8 mouse cellular contexts compared by ENCODE assay signal in genomic region chr5:8366771-8367613, GRCm38 (mm10). TPM values are rescaled to one million over a fixed set of nuclear protein-coding genes. Genes with fewer than 3 reads are reported as not detected.
DNase-seq lines count a peak whose midpoint lies in the region; ATAC-seq and TF ChIP-seq lines count a peak whose summit lies in the region.

No protein-coding gene starts in this region.

- H3K4me3 ChIP-seq in forebrain, embryonic 11.5 days (ENCODE audit: low read depth, low read length), result peak overlapping the region; percentile 68
- peak overlapping the region; percentile 82 for H3K4me3 ChIP-seq in layer of hippocampus, adult 2 months
- H3K4me3 ChIP-seq in midbrain, embryonic 13.5 days (replicated peaks), result peak overlapping the region; percentile 62

- WGBS in forebrain, embryonic 11.5 days, result 2% methylated on average over 24 of the region's 25 CpGs
- 1% methylated on average over 25 of the region's 25 CpGs for WGBS in midbrain, embryonic 13.5 days

- H3K9ac ChIP-seq in forebrain, embryonic 11.5 days (ENCODE audit: low read length), result peak overlapping the region; percentile 84
- peak overlapping the region; percentile 76 for H3K9ac ChIP-seq in midbrain, embryonic 13.5 days (replicated peaks)

- H3K36me3 ChIP-seq in forebrain, embryonic 11.5 days (ENCODE audit: control insufficient read depth, insufficient read depth, low read length), result no peaks in the 10 kb centered on the region
- H3K36me3 ChIP-seq in midbrain, embryonic 13.5 days, result peaks cover 5% of the 10 kb centered on the region; the same call in 1 of the 2 replicates

- no peak for TF ChIP-seq POLR2A in brain, embryonic 14.5 days (IDR thresholded peaks at IDR 0.05; ENCODE audit: borderline replicate concordance, extremely low read depth, insufficient read depth, insufficient read length, poor library complexity, severe bottlenecking)

- H3K4me1 ChIP-seq in forebrain, embryonic 11.5 days (replicated peaks; ENCODE audit: control insufficient read depth, insufficient read depth, low read length), result no peaks in the 10 kb centered on the region
- H3K4me1 ChIP-seq in midbrain, embryonic 13.5 days (replicated peaks), result peaks cover 7% of the 10 kb centered on the region; the same call in 1 of the 2 replicates

- H3K4me2 ChIP-seq in forebrain, embryonic 11.5 days (ENCODE audit: low read depth, low read length, severe bottlenecking), result peak overlapping the region; percentile 85
- peak overlapping the region; percentile 75 for H3K4me2 ChIP-seq in midbrain, embryonic 13.5 days (replicated peaks)

- peak; percentile 89 for DNase-seq in heart, adult 11 months
- DNase-seq in heart, postnatal 25 days (ENCODE audit: low spot score), result no peak
- DNase-seq in brain, embryonic 14.5 days (ENCODE audit: low read depth), result peak; percentile 76
- peak; percentile 60 for DNase-seq in forebrain, embryonic 11.5 days (ENCODE audit: low spot score)
- DNase-seq in layer of hippocampus, adult 2 months (ENCODE audit: low spot score in 2 of 2), result peak; percentile 43 to 47
- no peak for DNase-seq in thymus, postnatal 25 days

- H3K9me3 ChIP-seq in forebrain, embryonic 11.5 days (ENCODE audit: control insufficient read depth, low read length), result no peaks in the 10 kb centered on the region
- H3K9me3 ChIP-seq in midbrain, embryonic 13.5 days, result no peaks in the 10 kb centered on the region

- intact Hi-C loops in heart, postnatal 25 days (cut with DNase I), result loop anchor here (10.0 kb wide), 1 partner anchor 202 kb away; no protein-coding TSS in a partner anchor

- peak; percentile 53 for ATAC-seq in forebrain, embryonic 11.5 days (replicated peaks; ENCODE audit: low FRiP score)
- peak; percentile 62 for ATAC-seq in midbrain, embryonic 13.5 days
- no peak for ATAC-seq in megakaryocyte progenitor cell, adult 5-6 weeks (replicated peaks; ENCODE audit: poor library complexity)

- TF ChIP-seq CTCF in brain, embryonic 14.5 days (IDR thresholded peaks at IDR 0.05; ENCODE audit: borderline replicate concordance, extremely low read depth, insufficient read depth, insufficient read length), result no peak
- TF ChIP-seq CTCF in layer of hippocampus, adult 2 months (conservative IDR thresholded peaks at IDR 0.05), result no peak

- no peak overlapping the region for H3K27ac ChIP-seq in forebrain, embryonic 11.5 days (ENCODE audit: low read depth, low read length)
- H3K27ac ChIP-seq in layer of hippocampus, adult 2 months, result peak overlapping the region; percentile 96
- peak overlapping the region; percentile 86 for H3K27ac ChIP-seq in midbrain, embryonic 13.5 days

- no peaks in the 10 kb centered on the region for H3K27me3 ChIP-seq in forebrain, embryonic 11.5 days (ENCODE audit: control insufficient read depth, insufficient read depth, low read length)
- H3K27me3 ChIP-seq in midbrain, embryonic 13.5 days, result no peaks in the 10 kb centered on the region

RNA-seq across cellular contexts. Expression of gene Adam22, which starts 1.0 kb away (rescaled TPM):
- 1 to 10 TPM; 3.0 to 3.8 TPM for total RNA-seq in heart, postnatal 25 days (2021)
- polyA plus RNA-seq in brain, embryonic 14.5 days (2012; rRNA removed), result 23.3 and 29.8 TPM in 2 replicates
- polyA plus RNA-seq in forebrain, embryonic 11.5 days (2014; fragmentation: Nextera tagmentation; extraction: Ambion mirVana), result 15.5 and 16.3 TPM in 2 replicates
- total RNA-seq in layer of hippocampus, adult 2 months (2021), result 100 to 1,000 TPM; 162 to 174 TPM
- 28.5 and 29.2 TPM in 2 replicates for polyA plus RNA-seq in midbrain, embryonic 13.5 days (2015; fragmentation: Nextera tagmentation; extraction: Ambion mirVana)
- 0.34 and 2.6 TPM in 2 replicates for total RNA-seq in megakaryocyte progenitor cell, adult 5-6 weeks (2015)
- 0.33 and 1.6 TPM in 2 replicates for total RNA-seq in megakaryocyte progenitor cell, adult 5-6 weeks (2017)

RNA-seq across cellular contexts. Expression of gene Dbf4, which starts 55.5 kb away (rescaled TPM):
- 1 to 10 TPM; 1.3 to 2.7 TPM for total RNA-seq in heart, postnatal 25 days (2021)
- 19.8 and 23.5 TPM in 2 replicates for polyA plus RNA-seq in brain, embryonic 14.5 days (2012; rRNA removed)
- polyA plus RNA-seq in forebrain, embryonic 11.5 days (2014; fragmentation: Nextera tagmentation; extraction: Ambion mirVana), result 85.6 and 92.6 TPM in 2 replicates
- 1 to 10 TPM; 2.0 TPM for total RNA-seq in layer of hippocampus, adult 2 months (2021)
- polyA plus RNA-seq in midbrain, embryonic 13.5 days (2015; fragmentation: Nextera tagmentation; extraction: Ambion mirVana), result 23.9 and 24.5 TPM in 2 replicates
- total RNA-seq in megakaryocyte progenitor cell, adult 5-6 weeks (2015), result 66.5 and 78.2 TPM in 2 replicates
- 65.1 and 76.5 TPM in 2 replicates for total RNA-seq in megakaryocyte progenitor cell, adult 5-6 weeks (2017)

RNA-seq across cellular contexts. Expression of gene Slc25a40, which starts 55.7 kb away (rescaled TPM):
- 1 to 10 TPM; 7.5 to 7.6 TPM for total RNA-seq in heart, postnatal 25 days (2021)
- polyA plus RNA-seq in brain, embryonic 14.5 days (2012; rRNA removed), result 11.2 and 13.0 TPM in 2 replicates
- polyA plus RNA-seq in forebrain, embryonic 11.5 days (2014; fragmentation: Nextera tagmentation; extraction: Ambion mirVana), result 10.8 and 11.9 TPM in 2 replicates
- total RNA-seq in layer of hippocampus, adult 2 months (2021), result 10 to 100 TPM; 11.2 to 12.3 TPM
- polyA plus RNA-seq in midbrain, embryonic 13.5 days (2015; fragmentation: Nextera tagmentation; extraction: Ambion mirVana), result 7.8 and 8.5 TPM in 2 replicates
- 8.5 and 9.8 TPM in 2 replicates for total RNA-seq in megakaryocyte progenitor cell, adult 5-6 weeks (2015)
- 7.9 and 12.5 TPM in 2 replicates for total RNA-seq in megakaryocyte progenitor cell, adult 5-6 weeks (2017)

Comparison
In these comparisons a context has a peak if more than half of its experiments do, and no peak if none do; other contexts are left out.
1. DNase-seq: peak in heart, adult 11 months (single experiment), brain, embryonic 14.5 days (single experiment), forebrain, embryonic 11.5 days (single experiment) and layer of hippocampus, adult 2 months (2 of 2); none in heart, postnatal 25 days (single experiment) and thymus, postnatal 25 days (single experiment).
2. RNA of gene Adam22, which starts 1.0 kb away (total RNA-seq): 162 to 174 TPM in layer of hippocampus, adult 2 months; 3.0 to 3.8 TPM in heart, postnatal 25 days and 0.33 to 2.6 TPM in megakaryocyte progenitor cell, adult 5-6 weeks; every median in the first group is over 10 times any median in the second.
3. RNA of gene Dbf4, which starts 55.5 kb away (total RNA-seq): 65.1 to 78.2 TPM in megakaryocyte progenitor cell, adult 5-6 weeks; 1.3 to 2.7 TPM in heart, postnatal 25 days and 2.0 TPM in layer of hippocampus, adult 2 months; every median in the first group is over 10 times any median in the second.
4. Peak in every context shown above with its lines, with median percentiles within 50 percentile points of each other: H3K4me3 ChIP-seq.